Mouse (Mus musculus) liver, postnatal 0 days (tissue): ENCODE data around the gene Rps6kc1.

Experiments used
- CTCF ChIP-seq: sonication (generic); IDR thresholded peaks from 2 replicates; pipeline ENCODE4 v1.5.1; 2016; ENCODE audit warnings: antibody characterized with exemption, low read depth
- EP300 ChIP-seq: IDR thresholded peaks from 2 replicates; pipeline ENCODE4 v1.6.1; 2016; ENCODE audit warnings: antibody characterized with exemption, low read depth, mild to moderate bottlenecking

DNA sequence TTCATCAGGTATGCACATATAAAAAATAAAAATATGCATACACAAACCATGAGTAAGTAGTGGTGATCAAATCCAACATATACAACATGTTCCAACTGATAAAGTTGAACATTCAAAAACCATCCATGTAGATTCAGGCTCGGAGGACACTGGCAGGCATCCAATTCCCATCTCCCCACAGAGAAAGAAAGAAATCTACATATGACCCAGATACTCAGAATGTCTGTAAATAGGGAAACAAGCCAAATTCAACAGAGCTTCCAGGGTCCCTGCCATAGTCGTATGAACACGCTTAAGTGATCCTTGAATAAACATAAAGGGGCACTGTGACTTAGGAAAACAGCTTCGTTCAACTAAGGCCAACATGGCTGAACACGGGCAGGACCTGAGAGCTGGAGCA lies 49.9 kb downstream of the Rps6kc1 start:
- no peak for TF ChIP-seq CTCF
- TF ChIP-seq EP300: no peak
